Mouse (Mus musculus): ENCODE data around the gene Plcd3. TPM values are rescaled to one million over a fixed set of nuclear protein-coding genes. Genes with fewer than 3 reads are reported as not detected.

Plcd3 gene
- polyA plus RNA-seq (2014; fragmentation: Nextera tagmentation; extraction: Ambion mirVana), result 1.7 and 1.9 TPM in 2 replicates

GRCm38 (mm10) chr11:103101481-103101865 is at the start of gene Plcd3, which contains the start of gene Acbd4:
Gene Plcd3 (minus strand): TSS chr11:103101658.
Gene Acbd4 (plus strand): TSS chr11:103101682.
- peak within 1 kb of the TSS; percentile 63 for H3K4me2 ChIP-seq (replicated peaks)
- no peaks in the 10 kb centered on the region for H3K36me3 ChIP-seq (replicated peaks; ENCODE audit: control insufficient read depth, insufficient read depth)
- peak within 1 kb of the TSS; percentile 40 for H3K4me3 ChIP-seq (replicated peaks; ENCODE audit: low read length)
- no peak within 1 kb of the TSS for H3K27ac ChIP-seq
- ATAC-seq (ENCODE audit: low FRiP score) (peak; percentile 10; the same call in 1 of the 2 replicates), DNase-seq (ENCODE audit: low spot score) (peak; percentile 57)
- peaks cover 10% of the 10 kb centered on the region; the same call in 1 of the 2 replicates for H3K4me1 ChIP-seq (replicated peaks; ENCODE audit: control insufficient read depth, insufficient read depth, low read length)
- H3K9me3 ChIP-seq (ENCODE audit: control insufficient read depth, low read length), result no peaks in the 10 kb centered on the region
- under 1% methylated on average over 33 of the region's 34 CpGs for WGBS
- H3K9ac ChIP-seq, result peak within 1 kb of the TSS; percentile 49
- peaks cover 46% of the 10 kb centered on the region for H3K27me3 ChIP-seq (ENCODE audit: control insufficient read depth, insufficient read depth, low read length)

GRCm38 (mm10) chr11:103149771-103150170 is 48.3 kb upstream of the Plcd3 start:
- no peaks in the 10 kb centered on the region for H3K9me3 ChIP-seq (ENCODE audit: control insufficient read depth, low read length)
- no peak overlapping the region for H3K4me3 ChIP-seq (replicated peaks; ENCODE audit: low read length)
- H3K9ac ChIP-seq, result no peak overlapping the region
- 0 out of 2 replicates have a peak, but pooled peaks cover 1% of the 10 kb centered on the region for H3K4me1 ChIP-seq (replicated peaks; ENCODE audit: control insufficient read depth, insufficient read depth, low read length)
- DNase-seq (ENCODE audit: low spot score), result no peak
- WGBS, result 98% methylated on average over 4 of the region's 4 CpGs
- H3K27me3 ChIP-seq (ENCODE audit: control insufficient read depth, insufficient read depth, low read length), result no peaks in the 10 kb centered on the region
- no peaks in the 10 kb centered on the region for H3K36me3 ChIP-seq (replicated peaks; ENCODE audit: control insufficient read depth, insufficient read depth)
- no peak overlapping the region for H3K27ac ChIP-seq
- no peak overlapping the region for H3K4me2 ChIP-seq (replicated peaks)
- ATAC-seq (ENCODE audit: low FRiP score), result no peak

GRCm38 (mm10) chr11:103147766-103148165 is 46.3 kb upstream of the Plcd3 start:
- no peaks in the 10 kb centered on the region for H3K36me3 ChIP-seq (replicated peaks; ENCODE audit: control insufficient read depth, insufficient read depth)
- no peaks in the 10 kb centered on the region for H3K9me3 ChIP-seq (ENCODE audit: control insufficient read depth, low read length)
- H3K4me1 ChIP-seq (replicated peaks; ENCODE audit: control insufficient read depth, insufficient read depth, low read length), result peaks cover 8% of the 10 kb centered on the region
- ATAC-seq (ENCODE audit: low FRiP score) (no peak), DNase-seq (ENCODE audit: low spot score) (no peak)
- no peak overlapping the region for H3K4me3 ChIP-seq (replicated peaks; ENCODE audit: low read length)
- H3K27ac ChIP-seq, result no peak overlapping the region
- no peak overlapping the region for H3K9ac ChIP-seq
- H3K27me3 ChIP-seq (ENCODE audit: control insufficient read depth, insufficient read depth, low read length), result no peaks in the 10 kb centered on the region
- 60% methylated on average over 4 of the region's 4 CpGs for WGBS
- H3K4me2 ChIP-seq (replicated peaks), result no peak overlapping the region

GRCm38 (mm10) chr11:103146386-103146785 is 44.9 kb upstream of the Plcd3 start:
- Histone ChIP-seq H3K27me3 (ENCODE audit: control insufficient read depth, insufficient read depth, low read length) (no peaks in the 10 kb centered on the region), H3K9me3 (ENCODE audit: control insufficient read depth, low read length) (no peaks in the 10 kb centered on the region), H3K36me3 (replicated peaks; ENCODE audit: control insufficient read depth, insufficient read depth) (no peaks in the 10 kb centered on the region), H3K27ac (no peak overlapping the region), H3K4me2 (replicated peaks) (no peak overlapping the region), H3K4me1 (replicated peaks; ENCODE audit: control insufficient read depth, insufficient read depth, low read length) (peaks cover 22% of the 10 kb centered on the region), H3K4me3 (replicated peaks; ENCODE audit: low read length) (no peak overlapping the region), H3K9ac (no peak overlapping the region)
- WGBS, result 88% methylated on average over 4 of the region's 4 CpGs
- DNase-seq (ENCODE audit: low spot score) (no peak), ATAC-seq (ENCODE audit: low FRiP score) (no peak)

- H3K9me3 ChIP-seq (ENCODE audit: control insufficient read depth, low read length), result no peaks in the 10 kb centered on the region
- no peak overlapping the region for H3K4me3 ChIP-seq (replicated peaks; ENCODE audit: low read length)
- ATAC-seq (ENCODE audit: low FRiP score) (no peak), DNase-seq (ENCODE audit: low spot score) (no peak)
- no peaks in the 10 kb centered on the region for H3K27me3 ChIP-seq (ENCODE audit: control insufficient read depth, insufficient read depth, low read length)
- peaks cover 24% of the 10 kb centered on the region for H3K4me1 ChIP-seq (replicated peaks; ENCODE audit: control insufficient read depth, insufficient read depth, low read length)
- 37% methylated on average over 12 of the region's 12 CpGs for WGBS
- H3K4me2 ChIP-seq (replicated peaks), result no peak overlapping the region
- no peak overlapping the region for H3K27ac ChIP-seq
- H3K36me3 ChIP-seq (replicated peaks; ENCODE audit: control insufficient read depth, insufficient read depth), result peaks cover 7% of the 10 kb centered on the region
- no peak overlapping the region for H3K9ac ChIP-seq
These were observed 43.1 kb upstream of the Plcd3 start for GRCm38 (mm10) chr11:103144309-103145285.

GRCm38 (mm10) chr11:103142441-103143182 is 41.2 kb upstream of the Plcd3 start:
- ATAC-seq (ENCODE audit: low FRiP score) (peak; percentile 93), DNase-seq (ENCODE audit: low spot score) (peak; percentile 80)
- peaks cover 19% of the 10 kb centered on the region for H3K36me3 ChIP-seq (replicated peaks; ENCODE audit: control insufficient read depth, insufficient read depth)
- H3K9ac ChIP-seq, result peak overlapping the region; percentile 58
- peak overlapping the region; percentile 61 for H3K4me2 ChIP-seq (replicated peaks)
- H3K4me1 ChIP-seq (replicated peaks; ENCODE audit: control insufficient read depth, insufficient read depth, low read length), result peaks cover 24% of the 10 kb centered on the region
- H3K9me3 ChIP-seq (ENCODE audit: control insufficient read depth, low read length), result no peaks in the 10 kb centered on the region
- no peaks in the 10 kb centered on the region for H3K27me3 ChIP-seq (ENCODE audit: control insufficient read depth, insufficient read depth, low read length)
- WGBS, result 20% methylated on average over 8 of the region's 8 CpGs
- peak overlapping the region; percentile 25 for H3K4me3 ChIP-seq (replicated peaks; ENCODE audit: low read length)
- peak overlapping the region; percentile 92 for H3K27ac ChIP-seq

DNA sequence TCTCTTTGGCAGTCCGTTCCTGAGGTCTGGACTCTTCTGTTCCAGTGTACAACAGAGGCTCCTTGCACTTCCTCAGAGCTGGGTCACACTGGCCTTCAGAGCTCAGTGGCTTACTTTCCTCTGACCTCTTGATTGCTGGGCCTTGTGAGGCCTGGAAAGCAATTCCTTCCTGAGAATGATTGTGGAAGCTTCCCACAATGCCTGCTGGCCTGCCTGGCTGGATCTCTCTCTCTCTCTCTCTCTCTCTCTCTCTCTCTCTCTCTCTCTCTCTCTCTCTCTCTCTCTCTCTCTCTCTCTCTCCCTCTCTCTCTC is 40.4 kb upstream of the Plcd3 start:
- peaks cover 19% of the 10 kb centered on the region for H3K36me3 ChIP-seq (replicated peaks; ENCODE audit: control insufficient read depth, insufficient read depth)
- no peak for DNase-seq (ENCODE audit: low spot score)
- H3K4me1 ChIP-seq (replicated peaks; ENCODE audit: control insufficient read depth, insufficient read depth, low read length), result peaks cover 24% of the 10 kb centered on the region
- H3K9me3 ChIP-seq (ENCODE audit: control insufficient read depth, low read length), result no peaks in the 10 kb centered on the region
- ATAC-seq (ENCODE audit: low FRiP score), result no peak
- peak overlapping the region; percentile 92 for H3K27ac ChIP-seq
- H3K27me3 ChIP-seq (ENCODE audit: control insufficient read depth, insufficient read depth, low read length), result no peaks in the 10 kb centered on the region
- peak overlapping the region; percentile 61 for H3K4me2 ChIP-seq (replicated peaks)
- 17% methylated on average over 1 of the region's 1 CpGs for WGBS
- H3K9ac ChIP-seq, result no peak overlapping the region
- H3K4me3 ChIP-seq (replicated peaks; ENCODE audit: low read length), result no peak overlapping the region

GRCm38 (mm10) chr11:103141101-103141943 is 39.9 kb upstream of the Plcd3 start:
- ATAC-seq (ENCODE audit: low FRiP score) (no peak), DNase-seq (ENCODE audit: low spot score) (no peak)
- Histone ChIP-seq H3K27me3 (ENCODE audit: control insufficient read depth, insufficient read depth, low read length) (no peaks in the 10 kb centered on the region), H3K4me1 (replicated peaks; ENCODE audit: control insufficient read depth, insufficient read depth, low read length) (peaks cover 24% of the 10 kb centered on the region), H3K4me3 (replicated peaks; ENCODE audit: low read length) (no peak overlapping the region), H3K9ac (peak overlapping the region; percentile 6; the same call in 1 of the 2 replicates), H3K27ac (peak overlapping the region; percentile 73), H3K36me3 (replicated peaks; ENCODE audit: control insufficient read depth, insufficient read depth) (peaks cover 19% of the 10 kb centered on the region), H3K4me2 (replicated peaks) (peak overlapping the region; percentile 61; the same call in 1 of the 2 replicates), H3K9me3 (ENCODE audit: control insufficient read depth, low read length) (no peaks in the 10 kb centered on the region)
- WGBS, result 23% methylated on average over 11 of the region's 11 CpGs

All from hindbrain, embryonic 14.5 days (tissue).